Comparison of ENCODE assay signal across 19 mouse cellular contexts in the genomic region with DNA sequence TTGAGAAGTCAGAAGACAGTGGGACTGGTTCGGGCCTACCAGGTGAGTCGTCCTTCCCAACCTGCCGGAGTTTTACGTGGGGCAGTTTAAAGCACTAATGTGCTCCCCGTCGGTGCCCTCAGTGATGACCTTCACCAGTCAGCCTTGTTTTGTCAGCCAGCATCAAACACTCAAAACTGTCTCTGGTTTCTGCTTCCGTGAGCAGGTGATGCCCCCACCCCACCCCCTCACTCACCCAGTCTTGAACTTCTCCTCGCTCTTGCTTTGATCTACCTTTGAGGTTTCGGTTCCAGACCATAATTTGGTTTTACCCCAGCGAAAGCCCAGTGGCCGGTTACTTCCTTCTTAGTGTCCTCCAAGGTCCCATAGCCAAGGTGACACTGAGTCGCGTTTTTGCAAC. TPM values are rescaled to one million over a fixed set of nuclear protein-coding genes. Genes with fewer than 3 reads are reported as not detected.
DNase-seq lines count a peak whose midpoint lies in the region; ATAC-seq and TF ChIP-seq lines count a peak whose summit lies in the region.
"Had no signal": no experiment of that assay in that cellular context is flagged by ENCODE, and none has a peak within 500 bp of the region (broad histone marks: within the 10 kb centered on the region; RNA-seq: fewer than 3 reads in every experiment).

No protein-coding gene starts in this region.

- H3K36me3 ChIP-seq in midbrain, embryonic 11.5 days (ENCODE audit: control insufficient read depth, insufficient read depth, low read length), result peaks cover 6% of the 10 kb centered on the region; the same call in 1 of the 2 replicates
- H3K36me3 ChIP-seq in midbrain, postnatal 0 days (ENCODE audit: insufficient read depth, low read length), result peaks cover 5% of the 10 kb centered on the region
- 0 out of 2 replicates have a peak, but pooled peaks cover 10% of the 10 kb centered on the region for H3K36me3 ChIP-seq in intestine, embryonic 15.5 days
- peaks cover 7% of the 10 kb centered on the region; the same call in 1 of the 2 replicates for H3K36me3 ChIP-seq in stomach, postnatal 0 days (ENCODE audit: control insufficient read depth, insufficient read depth, low read length)

- DNase-seq in midbrain, embryonic 11.5 days (ENCODE audit: low spot score, missing footprints), result peak; percentile 19
- DNase-seq in midbrain, postnatal 0 days (ENCODE audit: low spot score), result no peak
- DNase-seq in ZHBTc4 (ENCODE audit: low read depth, low spot score), result peak; percentile 30
- peak; percentile 48 to 50 for DNase-seq in natural killer cell, adult 2 months (ENCODE audit: low spot score in 2 of 2)
- DNase-seq in stomach, postnatal 0 days (ENCODE audit: low spot score), result no peak
- DNase-seq: adrenal gland, postnatal 25 days; cerebellum, adult 8-10 months; kidney, adult 8-10 months; liver, embryonic 13.5 days had no signal

- H3K4me2 ChIP-seq in midbrain, embryonic 11.5 days, result no peak overlapping the region
- H3K4me2 ChIP-seq in midbrain, postnatal 0 days (ENCODE audit: low read depth, low read length, poor library complexity, severe bottlenecking), result no peak overlapping the region
- no peak overlapping the region for H3K4me2 ChIP-seq in intestine, embryonic 15.5 days (replicated peaks)
- H3K4me2 ChIP-seq in stomach, postnatal 0 days (replicated peaks; ENCODE audit: low read depth), result no peak overlapping the region
- H3K4me2 ChIP-seq: embryonic facial prominence, embryonic 15.5 days; forebrain, embryonic 15.5 days; heart, embryonic 11.5 days; limb, embryonic 13.5 days; liver, embryonic 13.5 days; lung, embryonic 14.5 days had no signal

- 94% methylated on average over 13 of the region's 13 CpGs for WGBS in midbrain, embryonic 11.5 days
- WGBS in midbrain, postnatal 0 days, result 95% methylated on average over 13 of the region's 13 CpGs
- 89% methylated on average over 13 of the region's 13 CpGs for WGBS in intestine, embryonic 15.5 days
- WGBS in stomach, postnatal 0 days, result 91% methylated on average over 13 of the region's 13 CpGs

- H3K4me1 ChIP-seq in midbrain, embryonic 11.5 days (ENCODE audit: control insufficient read depth, insufficient read depth, low read length), result no peaks in the 10 kb centered on the region
- no peaks in the 10 kb centered on the region for H3K4me1 ChIP-seq in midbrain, postnatal 0 days (ENCODE audit: insufficient read depth, low read length)
- H3K4me1 ChIP-seq in intestine, embryonic 15.5 days (replicated peaks), result no peaks in the 10 kb centered on the region
- no peaks in the 10 kb centered on the region for H3K4me1 ChIP-seq in stomach, postnatal 0 days (replicated peaks; ENCODE audit: control insufficient read depth, insufficient read depth)
- H3K4me1 ChIP-seq: limb, embryonic 13.5 days had no signal

- no peak overlapping the region for H3K4me3 ChIP-seq in midbrain, embryonic 11.5 days (ENCODE audit: low read depth, low read length)
- H3K4me3 ChIP-seq in midbrain, postnatal 0 days (ENCODE audit: low read depth, low read length), result no peak overlapping the region
- no peak overlapping the region for H3K4me3 ChIP-seq in intestine, embryonic 15.5 days (replicated peaks)
- no peak overlapping the region for H3K4me3 ChIP-seq in stomach, postnatal 0 days (ENCODE audit: low read depth, low read length)
- H3K4me3 ChIP-seq: embryonic facial prominence, embryonic 15.5 days; forebrain, embryonic 15.5 days; layer of hippocampus, adult 2 months; limb, embryonic 13.5 days; liver, embryonic 13.5 days had no signal

- no peaks in the 10 kb centered on the region for H3K9me3 ChIP-seq in midbrain, embryonic 11.5 days (ENCODE audit: control insufficient read depth, low read length)
- no peaks in the 10 kb centered on the region for H3K9me3 ChIP-seq in midbrain, postnatal 0 days (ENCODE audit: low read length)
- H3K9me3 ChIP-seq in intestine, embryonic 15.5 days, result no peaks in the 10 kb centered on the region
- H3K9me3 ChIP-seq in stomach, postnatal 0 days (ENCODE audit: control insufficient read depth, low read length), result no peaks in the 10 kb centered on the region
- H3K9me3 ChIP-seq: embryonic facial prominence, embryonic 15.5 days; forebrain, embryonic 15.5 days; limb, embryonic 13.5 days; liver, embryonic 13.5 days had no signal

- no peak for TF ChIP-seq EP300 in stomach, postnatal 0 days (optimal IDR thresholded peaks at IDR 0.05)

- no peak overlapping the region for H3K27ac ChIP-seq in midbrain, embryonic 11.5 days (ENCODE audit: low read depth, low read length)
- H3K27ac ChIP-seq in midbrain, postnatal 0 days (ENCODE audit: low read depth, low read length), result no peak overlapping the region
- no peak overlapping the region for H3K27ac ChIP-seq in intestine, embryonic 15.5 days
- H3K27ac ChIP-seq in stomach, postnatal 0 days (replicated peaks), result no peak overlapping the region
- H3K27ac ChIP-seq: embryonic facial prominence, embryonic 15.5 days; forebrain, embryonic 15.5 days; hindbrain, postnatal 0 days; layer of hippocampus, adult 2 months; limb, embryonic 13.5 days; liver, embryonic 13.5 days had no signal

- no peak overlapping the region for H3K9ac ChIP-seq in midbrain, embryonic 11.5 days (ENCODE audit: low read length)
- H3K9ac ChIP-seq in midbrain, postnatal 0 days (replicated peaks; ENCODE audit: low read length, poor library complexity, severe bottlenecking), result no peak overlapping the region
- H3K9ac ChIP-seq in intestine, embryonic 15.5 days, result no peak overlapping the region
- no peak overlapping the region for H3K9ac ChIP-seq in stomach, postnatal 0 days (ENCODE audit: low read length)
- H3K9ac ChIP-seq: embryonic facial prominence, embryonic 15.5 days; forebrain, embryonic 15.5 days; limb, embryonic 13.5 days; liver, embryonic 13.5 days; lung, embryonic 14.5 days had no signal

- H3K27me3 ChIP-seq in midbrain, embryonic 11.5 days (ENCODE audit: control insufficient read depth, insufficient read depth, low read length), result no peaks in the 10 kb centered on the region
- H3K27me3 ChIP-seq in midbrain, postnatal 0 days (ENCODE audit: insufficient read depth, low read length), result no peaks in the 10 kb centered on the region
- H3K27me3 ChIP-seq in intestine, embryonic 15.5 days (replicated peaks), result no peaks in the 10 kb centered on the region
- H3K27me3 ChIP-seq in stomach, postnatal 0 days (ENCODE audit: control insufficient read depth, insufficient read depth, low read length), result no peaks in the 10 kb centered on the region
- H3K27me3 ChIP-seq: embryonic facial prominence, embryonic 15.5 days; forebrain, embryonic 15.5 days; limb, embryonic 13.5 days; liver, embryonic 13.5 days had no signal

- ATAC-seq in midbrain, embryonic 11.5 days (ENCODE audit: low FRiP score), result no peak
- ATAC-seq in midbrain, postnatal 0 days (ENCODE audit: low FRiP score), result no peak
- ATAC-seq in CD4-positive, CD25-positive, alpha-beta regulatory T cell, adult 4 months, result peak; percentile 76
- ATAC-seq in intestine, embryonic 15.5 days, result no peak
- no peak for ATAC-seq in stomach, postnatal 0 days (ENCODE audit: low FRiP score, low TSS enrichment)
- ATAC-seq: forebrain, embryonic 15.5 days; hindbrain, postnatal 0 days; midbrain, embryonic 16.5 days had no signal

- no peak for TF ChIP-seq CTCF in midbrain, postnatal 0 days (IDR thresholded peaks at IDR 0.05)
- TF ChIP-seq CTCF in stomach, postnatal 0 days (IDR thresholded peaks at IDR 0.05; ENCODE audit: low read depth), result no peak

RNA-seq across cellular contexts. Expression of a gene that starts 7.8 kb away (rescaled TPM):
- 29.0 and 30.3 TPM in 2 replicates for polyA plus RNA-seq in midbrain, embryonic 11.5 days (2014; fragmentation: Nextera tagmentation; extraction: Ambion mirVana)
- 44.2 and 44.8 TPM in 2 replicates for total RNA-seq in midbrain, postnatal 0 days (2014; rRNA removed)
- polyA plus RNA-seq in midbrain, postnatal 0 days (2015; fragmentation: Nextera tagmentation; extraction: Ambion mirVana), result 27.1 and 27.8 TPM in 2 replicates
- polyA plus RNA-seq in CD4-positive, CD25-positive, alpha-beta regulatory T cell, adult 4 months (2017; shearing (Covaris generic)), result 10 to 100 TPM; 19.2 to 20.8 TPM
- polyA plus RNA-seq in intestine, embryonic 15.5 days (2015; fragmentation: Nextera tagmentation; extraction: Ambion mirVana), result 39.5 and 40.7 TPM in 2 replicates
- polyA plus RNA-seq in stomach, postnatal 0 days (2015; fragmentation: Nextera tagmentation; extraction: Ambion mirVana), result 31.2 and 32.9 TPM in 2 replicates

RNA-seq across cellular contexts. Expression of a gene that starts 33.6 kb away (rescaled TPM):
- 12.1 and 12.7 TPM in 2 replicates for polyA plus RNA-seq in midbrain, embryonic 11.5 days (2014; fragmentation: Nextera tagmentation; extraction: Ambion mirVana)
- total RNA-seq in midbrain, postnatal 0 days (2014; rRNA removed), result 5.9 and 6.0 TPM in 2 replicates
- 9.5 and 9.8 TPM in 2 replicates for polyA plus RNA-seq in midbrain, postnatal 0 days (2015; fragmentation: Nextera tagmentation; extraction: Ambion mirVana)
- 10 to 100 TPM in 1 of 2 experiments, 1 to 10 TPM in 1; 6.2 to 13.4 TPM for polyA plus RNA-seq in CD4-positive, CD25-positive, alpha-beta regulatory T cell, adult 4 months (2017; shearing (Covaris generic))
- polyA plus RNA-seq in intestine, embryonic 15.5 days (2015; fragmentation: Nextera tagmentation; extraction: Ambion mirVana), result 18.2 and 20.5 TPM in 2 replicates
- 9.4 and 10.0 TPM in 2 replicates for polyA plus RNA-seq in stomach, postnatal 0 days (2015; fragmentation: Nextera tagmentation; extraction: Ambion mirVana)

RNA-seq across cellular contexts. Expression of a gene that starts 33.7 kb away (rescaled TPM):
- 155 and 160 TPM in 2 replicates for polyA plus RNA-seq in midbrain, embryonic 11.5 days (2014; fragmentation: Nextera tagmentation; extraction: Ambion mirVana)
- total RNA-seq in midbrain, postnatal 0 days (2014; rRNA removed), result 94.5 and 109 TPM in 2 replicates
- polyA plus RNA-seq in midbrain, postnatal 0 days (2015; fragmentation: Nextera tagmentation; extraction: Ambion mirVana), result 192 and 194 TPM in 2 replicates
- polyA plus RNA-seq in CD4-positive, CD25-positive, alpha-beta regulatory T cell, adult 4 months (2017; shearing (Covaris generic)), result 10 to 100 TPM; 29.0 to 34.9 TPM
- polyA plus RNA-seq in intestine, embryonic 15.5 days (2015; fragmentation: Nextera tagmentation; extraction: Ambion mirVana), result 69.9 and 72.4 TPM in 2 replicates
- polyA plus RNA-seq in stomach, postnatal 0 days (2015; fragmentation: Nextera tagmentation; extraction: Ambion mirVana), result 39.6 and 41.6 TPM in 2 replicates

Comparison
In these comparisons a context has a peak if more than half of its experiments do, and no peak if none do; other contexts are left out.
1. DNase-seq: peak in midbrain, embryonic 11.5 days (single experiment), ZHBTc4 (single experiment) and natural killer cell, adult 2 months (2 of 2); none in midbrain, postnatal 0 days (single experiment) and stomach, postnatal 0 days (single experiment).